Mouse (Mus musculus) limb, embryonic 11.5 days (tissue): Measurements from ENCODE around the gene Esrrb. TPM values are rescaled to one million over a fixed set of nuclear protein-coding genes. Genes with fewer than 3 reads are reported as not detected.

Experiments
- ATAC-seq: fragments of 200-750 bp; cut with Nextera tagmentation; 2 replicates; pipeline ENCODE4 v1.8.0; 2017; ENCODE audit warnings: low read depth; ENCODE audit not compliant: insufficient number of reproducible peaks, low FRiP score, low TSS enrichment
- DNase-seq: peaks from one replicate; pipeline ENCODE4 v3.0.0-alpha.2; 2015; ENCODE audit warnings: low spot score
- H3K27ac ChIP-seq: fragments of 300-500 bp; sonication (generic); replicated peaks from 2 replicates; pipeline ENCODE4 v1.5.1; 2014; ENCODE audit warnings: low read depth, mild to moderate bottlenecking, low read length
- H3K27me3 ChIP-seq: fragments of 300-500 bp; sonication (generic); 2 replicates; pipeline ENCODE4 v1.6.1; 2014; ENCODE audit warnings: mild to moderate bottlenecking, low read length, mixed read lengths; ENCODE audit not compliant: control insufficient read depth, insufficient read depth
- H3K36me3 ChIP-seq: fragments of 300-500 bp; sonication (generic); 2 replicates; pipeline ENCODE4 v1.6.1; 2014; ENCODE audit warnings: mild to moderate bottlenecking, low read length, moderate library complexity, mixed read lengths; ENCODE audit not compliant: control insufficient read depth, insufficient read depth
- H3K4me1 ChIP-seq: fragments of 300-500 bp; sonication (generic); 2 replicates; pipeline ENCODE4 v1.6.1; 2014; ENCODE audit warnings: low read length, mixed read lengths; ENCODE audit not compliant: control insufficient read depth, insufficient read depth
- H3K4me2 ChIP-seq: fragments of 300-500 bp; sonication (generic); 2 replicates; pipeline ENCODE4 v1.6.1; 2014; ENCODE audit warnings: low read depth, mild to moderate bottlenecking, moderate library complexity; ENCODE audit not compliant: severe bottlenecking
- H3K4me3 ChIP-seq: fragments of 300-500 bp; sonication (generic); 2 replicates; pipeline ENCODE4 v1.5.1; 2014; ENCODE audit warnings: low read depth, low read length
- H3K9ac ChIP-seq: fragments of 300-500 bp; sonication (generic); 2 replicates; pipeline ENCODE4 v1.6.1; 2014; ENCODE audit warnings: mild to moderate bottlenecking, low read length
- H3K9me3 ChIP-seq: fragments of 300-500 bp; sonication (generic); 2 replicates; pipeline ENCODE4 v1.6.1; 2016; ENCODE audit warnings: low read length; ENCODE audit not compliant: control insufficient read depth
- WGBS: fragments of 180-500 bp; shearing (Covaris S2); extraction: QIAGEN DNeasy Blood & Tissue Kit; methylation state at CpG from one replicate; pipeline ENCODE4 v1.1.7; 2014; 5-methylcytosine and 5-hydroxymethylcytosine counted together
- polyA plus RNA-seq: library from polyadenylated mRNA; unstranded; fragments of >200 nt; fragmentation: Nextera tagmentation; extraction: Ambion mirVana; gene quantifications from 2 replicates; pipeline ENCODE4 v1.2.1, GENCODE M21; 2014

The Esrrb gene
- 0.08 and 0.26 TPM in 2 replicates for polyA plus RNA-seq

DNA sequence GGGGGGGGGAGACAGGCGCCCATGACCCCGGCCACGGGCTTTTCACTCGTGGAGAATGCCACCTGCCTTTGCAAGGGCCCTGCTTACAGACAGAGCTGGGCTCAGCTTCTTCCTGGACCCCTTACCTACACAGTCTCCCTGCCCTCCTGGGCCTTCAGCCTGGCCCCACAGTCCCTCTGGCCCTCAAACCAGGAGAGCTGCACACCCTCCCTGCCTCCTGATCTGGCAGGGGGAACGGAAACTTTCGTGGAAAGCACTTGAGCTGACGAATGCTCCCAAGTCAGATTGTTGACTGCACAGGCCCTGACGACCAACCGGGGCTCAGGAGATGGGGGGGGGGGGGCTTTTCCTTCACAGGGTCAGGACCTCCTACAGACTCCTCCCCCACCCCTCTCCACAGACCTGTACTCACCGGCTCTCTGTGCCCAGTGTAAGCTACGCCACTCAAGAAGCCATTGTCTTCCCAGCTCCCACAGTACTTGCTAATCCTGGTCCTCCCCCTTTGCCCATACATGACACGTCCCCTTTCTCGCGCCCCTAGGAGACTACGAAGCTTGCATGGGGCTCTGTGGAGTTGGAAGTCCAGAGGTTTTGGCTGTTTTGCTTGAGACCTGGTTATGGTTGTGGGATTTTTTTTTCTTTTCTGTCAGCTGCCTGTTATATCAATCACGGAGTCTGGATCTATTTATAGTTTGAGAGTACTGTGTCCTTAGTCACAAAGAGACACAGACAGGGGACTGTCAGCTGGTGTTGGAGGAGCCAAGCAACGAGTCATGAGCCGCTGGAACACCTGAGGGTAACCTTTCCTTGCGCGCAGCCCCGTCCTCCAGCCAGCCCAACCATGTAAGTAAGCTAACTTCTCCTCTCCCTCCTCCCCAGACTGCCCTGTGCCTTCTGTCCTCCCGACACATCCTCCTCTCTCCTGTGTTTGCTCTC lies at the start of gene Esrrb:
TSS of gene Esrrb (plus strand) at position 422 of the 936 bp plus-strand sequence.
- peak within 1 kb of the TSS; percentile 7; the same call in 1 of the 2 replicates for H3K9ac ChIP-seq
- peaks cover 24% of the 10 kb centered on the region for H3K4me1 ChIP-seq
- 35% methylated on average over 22 of the region's 22 CpGs for WGBS
- no peak within 1 kb of the TSS for H3K27ac ChIP-seq
- H3K9me3 ChIP-seq = no peaks in the 10 kb centered on the region
- ATAC-seq (peak; percentile 48; the same call in 1 of the 2 replicates), DNase-seq (no peak)
- no peak within 1 kb of the TSS for H3K4me2 ChIP-seq
- H3K4me3 ChIP-seq = no peak within 1 kb of the TSS
- H3K27me3 ChIP-seq = peaks cover 1% of the 10 kb centered on the region; the same call in 1 of the 2 replicates
- no peaks in the 10 kb centered on the region for H3K36me3 ChIP-seq

DNA sequence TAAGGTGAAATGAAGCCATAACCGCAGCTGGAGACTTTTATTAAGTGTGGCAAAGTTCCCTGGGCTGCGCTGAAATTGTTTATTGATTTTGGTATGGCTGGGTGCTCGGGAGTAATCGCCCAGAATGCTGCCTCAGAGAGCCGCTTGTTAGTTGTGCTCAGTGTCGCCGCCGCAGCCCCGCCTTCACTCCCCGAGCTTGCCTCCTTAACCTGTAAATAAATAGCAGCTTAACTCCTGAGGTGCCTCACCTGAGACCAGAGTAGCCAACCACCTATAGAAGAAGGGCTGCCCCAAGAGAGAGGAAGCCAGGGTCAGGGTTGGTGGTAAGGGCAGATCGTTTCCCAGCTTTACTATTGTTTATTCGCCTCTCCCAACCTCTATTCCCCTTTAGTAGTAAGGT lies 40.3 kb upstream of the Esrrb start:
- Histone ChIP-seq H3K4me1 (peaks cover 2% of the 10 kb centered on the region), H3K9ac (no peak overlapping the region), H3K9me3 (no peaks in the 10 kb centered on the region), H3K4me2 (peak overlapping the region; percentile 16; the same call in 1 of the 2 replicates), H3K27ac (no peak overlapping the region), H3K4me3 (no peak overlapping the region), H3K36me3 (no peaks in the 10 kb centered on the region), H3K27me3 (no peaks in the 10 kb centered on the region)
- DNase-seq (peak; percentile 56), ATAC-seq (no peak)
- WGBS = 13% methylated on average over 12 of the region's 12 CpGs

DNA sequence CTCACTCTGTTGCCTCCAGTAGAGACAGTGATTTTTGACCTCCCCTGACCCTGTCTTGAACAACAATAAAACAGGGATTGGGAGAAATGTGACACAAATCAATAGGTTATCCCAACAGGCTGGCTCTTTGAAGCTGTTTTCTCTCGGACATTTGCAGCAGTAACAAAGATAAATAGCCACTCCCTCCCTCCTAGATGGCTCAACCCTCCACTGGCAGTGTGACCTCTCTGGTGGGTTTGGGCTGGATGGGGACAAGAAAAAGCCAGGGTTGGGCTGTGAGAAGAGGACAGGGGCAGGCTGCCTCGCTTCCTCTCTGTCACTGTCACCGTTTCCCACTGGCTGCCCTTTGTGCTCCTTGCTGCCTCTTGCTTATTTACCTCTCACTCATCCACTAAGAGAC lies 36.6 kb upstream of the Esrrb start:
- H3K9me3 ChIP-seq = no peaks in the 10 kb centered on the region
- no peaks in the 10 kb centered on the region for H3K27me3 ChIP-seq
- no peaks in the 10 kb centered on the region for H3K36me3 ChIP-seq
- H3K4me3 ChIP-seq = no peak overlapping the region
- DNase-seq = no peak
- H3K4me1 ChIP-seq = peaks cover 2% of the 10 kb centered on the region
- 21% methylated on average over 3 of the region's 3 CpGs for WGBS
- no peak overlapping the region for H3K4me2 ChIP-seq
- no peak overlapping the region for H3K9ac ChIP-seq
- ATAC-seq = no peak
- H3K27ac ChIP-seq = no peak overlapping the region

DNA sequence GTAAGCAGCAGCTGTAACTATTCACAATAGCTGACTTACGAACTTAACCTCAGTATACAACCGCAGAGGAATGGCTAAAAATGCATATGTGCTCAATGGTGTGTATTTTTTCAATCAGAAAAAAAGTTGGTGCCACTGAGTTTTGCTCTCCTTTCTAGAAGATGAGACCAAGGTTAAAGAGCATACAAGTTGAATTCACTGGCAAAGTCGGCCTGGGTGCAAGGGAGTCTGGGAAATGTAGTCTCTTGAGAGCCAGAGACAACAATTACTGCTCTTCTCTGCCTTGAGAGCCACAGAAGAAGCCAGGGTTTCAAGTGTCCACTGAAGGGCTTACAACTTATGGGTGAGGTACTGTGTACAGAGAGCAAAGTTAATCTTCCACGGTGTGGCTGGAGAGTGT lies 31.1 kb upstream of the Esrrb start:
- Histone ChIP-seq H3K36me3 (no peaks in the 10 kb centered on the region), H3K27me3 (no peaks in the 10 kb centered on the region), H3K9me3 (no peaks in the 10 kb centered on the region), H3K4me1 (no peaks in the 10 kb centered on the region), H3K4me3 (no peak overlapping the region), H3K9ac (no peak overlapping the region), H3K4me2 (no peak overlapping the region), H3K27ac (no peak overlapping the region)
- WGBS = 61% methylated on average over 4 of the region's 4 CpGs
- DNase-seq (no peak), ATAC-seq (no peak)

DNA sequence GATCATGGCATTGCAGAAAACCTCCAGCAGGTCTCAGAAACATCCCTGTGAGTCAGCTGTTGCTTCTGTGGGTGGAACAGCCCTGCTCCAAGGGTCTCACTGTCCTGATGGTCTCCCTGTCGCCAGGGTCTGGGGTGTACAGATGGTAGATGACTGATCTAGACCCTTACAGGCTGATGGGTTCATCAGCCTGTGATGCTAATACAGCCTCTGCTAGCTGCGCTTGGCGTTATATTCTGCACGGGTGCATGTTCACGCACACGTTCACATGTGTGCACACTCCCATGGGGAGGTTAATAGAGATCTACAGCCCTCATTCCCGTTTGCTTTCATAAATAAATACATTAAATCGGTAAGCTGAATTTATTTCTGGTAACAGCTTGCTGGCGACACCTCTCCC lies 30.2 kb upstream of the Esrrb start:
- Histone ChIP-seq H3K4me1 (no peaks in the 10 kb centered on the region), H3K4me2 (no peak overlapping the region), H3K9ac (no peak overlapping the region), H3K36me3 (no peaks in the 10 kb centered on the region), H3K27me3 (no peaks in the 10 kb centered on the region), H3K27ac (no peak overlapping the region), H3K9me3 (no peaks in the 10 kb centered on the region), H3K4me3 (no peak overlapping the region)
- ATAC-seq = no peak
- 86% methylated on average over 9 of the region's 9 CpGs for WGBS
- DNase-seq = no peak

DNA sequence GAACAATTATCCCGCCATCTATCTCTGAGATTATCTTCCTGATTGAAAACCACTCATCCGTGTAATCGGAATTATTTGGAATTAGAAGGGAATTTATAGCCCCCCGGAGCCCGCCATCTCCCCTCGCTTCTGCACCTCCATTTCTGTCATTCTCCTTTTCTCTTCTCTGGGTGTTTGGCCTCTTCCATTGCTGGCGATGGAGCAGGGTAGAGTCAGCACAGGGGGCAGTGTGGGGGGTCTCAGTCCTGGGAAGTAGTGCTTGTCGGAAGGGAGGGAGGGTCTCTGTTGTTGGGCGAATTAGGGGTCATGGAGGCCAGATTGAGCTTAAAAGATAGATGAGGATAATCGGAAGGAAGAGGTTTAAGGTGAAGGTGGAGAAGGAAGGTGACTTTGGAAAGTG lies 29.7 kb upstream of the Esrrb start:
- H3K36me3 ChIP-seq = no peaks in the 10 kb centered on the region
- H3K27ac ChIP-seq = no peak overlapping the region
- no peak overlapping the region for H3K9ac ChIP-seq
- no peaks in the 10 kb centered on the region for H3K4me1 ChIP-seq
- H3K9me3 ChIP-seq = no peaks in the 10 kb centered on the region
- 79% methylated on average over 10 of the region's 10 CpGs for WGBS
- ATAC-seq (no peak), DNase-seq (no peak)
- H3K4me3 ChIP-seq = no peak overlapping the region
- H3K4me2 ChIP-seq = no peak overlapping the region
- H3K27me3 ChIP-seq = no peaks in the 10 kb centered on the region

DNA sequence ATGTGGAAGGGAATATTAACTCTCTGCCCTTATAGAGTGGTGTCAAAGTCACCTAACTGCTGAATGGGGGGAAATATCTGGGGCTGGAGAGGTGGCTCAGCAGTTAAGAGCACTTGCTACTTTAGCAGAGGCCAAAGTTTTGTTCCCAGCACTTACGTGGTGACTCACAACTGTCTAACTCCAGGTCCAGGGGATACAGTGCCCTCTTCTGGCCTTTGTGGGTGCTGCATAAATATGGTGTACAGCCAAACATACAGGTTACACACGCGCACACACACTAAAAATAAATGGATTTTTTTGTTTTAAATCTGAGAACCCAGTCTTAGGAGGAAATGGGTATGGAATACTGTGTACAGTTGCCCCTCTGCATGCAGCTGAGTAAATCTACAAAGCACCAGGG lies 24.7 kb upstream of the Esrrb start:
- H3K9me3 ChIP-seq = no peaks in the 10 kb centered on the region
- H3K9ac ChIP-seq = no peak overlapping the region
- no peak overlapping the region for H3K4me3 ChIP-seq
- no peaks in the 10 kb centered on the region for H3K27me3 ChIP-seq
- H3K36me3 ChIP-seq = no peaks in the 10 kb centered on the region
- DNase-seq (no peak), ATAC-seq (no peak)
- WGBS = 93% methylated on average over 3 of the region's 3 CpGs
- 0 out of 2 replicates have a peak, but pooled peaks cover 3% of the 10 kb centered on the region for H3K4me1 ChIP-seq
- no peak overlapping the region for H3K4me2 ChIP-seq
- H3K27ac ChIP-seq = no peak overlapping the region

DNA sequence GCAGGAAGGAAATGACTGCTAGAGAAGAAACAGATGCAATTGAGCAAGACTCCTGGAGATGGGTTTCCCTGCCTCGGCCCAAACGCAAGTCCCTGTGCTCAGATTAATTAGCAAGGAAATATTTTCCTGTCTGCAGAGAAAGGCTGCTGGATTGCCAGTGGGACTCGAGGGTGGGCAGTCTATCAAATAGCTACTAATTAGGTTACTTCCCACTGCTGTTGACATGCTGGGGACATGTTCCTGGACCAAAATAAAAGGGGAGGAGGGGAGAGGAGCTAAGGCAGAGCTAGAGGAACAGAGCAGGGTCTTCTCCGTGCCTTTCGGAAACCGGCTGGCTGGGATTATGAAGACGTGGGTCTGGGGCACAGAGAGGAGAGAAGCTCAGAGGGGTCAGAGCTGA lies 24.0 kb upstream of the Esrrb start:
- ATAC-seq (no peak), DNase-seq (no peak)
- Histone ChIP-seq H3K27me3 (no peaks in the 10 kb centered on the region), H3K4me2 (no peak overlapping the region), H3K4me1 (0 out of 2 replicates have a peak, but pooled peaks cover 3% of the 10 kb centered on the region), H3K27ac (no peak overlapping the region), H3K9ac (no peak overlapping the region), H3K4me3 (no peak overlapping the region), H3K9me3 (no peaks in the 10 kb centered on the region), H3K36me3 (no peaks in the 10 kb centered on the region)
- WGBS = 27% methylated on average over 7 of the region's 7 CpGs
